Mouse (Mus musculus) Patski (cell line): Measurements from ENCODE around the gene Hat1. TPM values are rescaled to one million over a fixed set of nuclear protein-coding genes. Genes with fewer than 3 reads are reported as not detected.
"Not testable (repeated sequence)": the region's sequence is repeated elsewhere in the genome, so short reads cannot be mapped to it uniquely, and the experiment has no call there.

ENCODE experiments used
- ATAC-seq: fragments of 100-300 bp; one replicate; pipeline ENCODE4 v1.8.0; 2021
- CTCF ChIA-PET: fragments of 350-600 bp; sonication (Branson Sonifier 250); formaldehyde crosslinking; loops from one replicate; lab custom pipeline; 2022; ENCODE audit warnings: inconsistent platforms; lab: Charles Lee
- POLR2A ChIA-PET: fragments of 350-600 bp; sonication (Branson Sonifier 250); formaldehyde crosslinking; loops from one replicate; lab custom pipeline; 2022; ENCODE audit warnings: antibody characterized with exemption, inconsistent platforms; lab: Charles Lee
- DNase-seq: peaks from one replicate; pipeline ENCODE4 v3.0.0-alpha.2; 2011; ENCODE audit warnings: low read depth, low spot score
- H3K27me3 ChIP-seq: fragments of 371-371 bp; one replicate; pipeline ENCODE4 v1.5.1; 2021
- CTCF ChIP-seq: fragments of 100-300 bp; IDR thresholded peaks from one replicate; pipeline ENCODE4 v1.5.1; 2021
- in situ Hi-C: fragments of 300-500 bp; cut with MboI; formaldehyde crosslinking; loops from 3 replicates; pipeline ENCODE4 v1.11.1; 2018; ENCODE audit warnings: low pct_unique_long_range_greater_than_20kb, mixed read lengths
- polyA plus RNA-seq: library from polyadenylated mRNA; unstranded; gene quantifications from one replicate; pipeline ENCODE4 v1.2.3, GENCODE M21; 2021

The Hat1 gene
- polyA plus RNA-seq, 1 experiment from 2014 or later: 66.8 TPM

GRCm38 (mm10) chr2:71353306-71354054 is 35.3 kb upstream of the Hat1 start:
- TF ChIP-seq CTCF: no peak
- ChIA-PET POLR2A (no interaction called here), CTCF (no interaction called here)
- no peaks in the 10 kb centered on the region for H3K27me3 ChIP-seq
- in situ Hi-C loops: no loop called here
- DNase-seq: no peak
- ATAC-seq: no peak

- no peaks in the 10 kb centered on the region for H3K27me3 ChIP-seq
- ChIA-PET POLR2A (interaction anchor here (0.5 kb wide), 1 partner anchor 40 kb away, joined by 11 read pairs; no protein-coding TSS in a partner anchor), CTCF (no interaction called here)
- DNase-seq: no peak
- TF ChIP-seq CTCF: no peak
- in situ Hi-C loops: no loop called here
- no peak for ATAC-seq
Observed at GRCm38 (mm10) chr2:71354055-71354425, 34.7 kb upstream of the Hat1 start.

GRCm38 (mm10) chr2:71358347-71358746 is 30.4 kb upstream of the Hat1 start:
- ChIA-PET POLR2A (no interaction called here), CTCF (interaction anchor here (1.1 kb wide), 1 partner anchor 9 kb away, joined by 3 read pairs; no protein-coding TSS in a partner anchor)
- ATAC-seq (no peak), DNase-seq (no peak)
- no peaks in the 10 kb centered on the region for H3K27me3 ChIP-seq
- in situ Hi-C loops: no loop called here
- no peak for TF ChIP-seq CTCF

GRCm38 (mm10) chr2:71360192-71360591 is 28.6 kb upstream of the Hat1 start:
- no peak for TF ChIP-seq CTCF
- ChIA-PET POLR2A (no interaction called here), CTCF (no interaction called here)
- H3K27me3 ChIP-seq: no peaks in the 10 kb centered on the region
- DNase-seq (no peak), ATAC-seq (no peak)
- in situ Hi-C loops: no loop called here

GRCm38 (mm10) chr2:71366618-71367124 is 22.1 kb upstream of the Hat1 start:
- DNase-seq (no peak), ATAC-seq (no peak)
- in situ Hi-C loops: no loop called here
- no peaks in the 10 kb centered on the region for H3K27me3 ChIP-seq
- no peak for TF ChIP-seq CTCF
- CTCF ChIA-PET: interaction anchor here (1.2 kb wide), 1 partner anchor 10 kb away, joined by 4 read pairs; no protein-coding TSS in a partner anchor
- POLR2A ChIA-PET: interaction anchor here (0.7 kb wide), 1 partner anchor 1489 kb away, joined by 5 read pairs; no protein-coding TSS in a partner anchor

GRCm38 (mm10) chr2:71367125-71367880 is 21.5 kb upstream of the Hat1 start, which contains the start of gene Slc25a12:
TSS of gene Slc25a12 (minus strand) at chr2:71367749.
- DNase-seq: no peak
- CTCF ChIA-PET: interaction anchor here (0.7 to 1.2 kb wide), 2 partner anchors 11 to 23 kb away, joined by 3 to 4 read pairs; no protein-coding TSS in a partner anchor
- no peaks in the 10 kb centered on the region for H3K27me3 ChIP-seq
- POLR2A ChIA-PET: interaction anchor here (0.9 kb wide), 1 partner anchor 67 kb away, joined by 3 read pairs; no protein-coding TSS in a partner anchor
- no peak for TF ChIP-seq CTCF
- peak; percentile 85 for ATAC-seq
- in situ Hi-C loops: no loop called here

GRCm38 (mm10) chr2:71368086-71368485 is 20.7 kb upstream of the Hat1 start:
- no peaks in the 10 kb centered on the region for H3K27me3 ChIP-seq
- CTCF ChIA-PET: no interaction called here
- ATAC-seq: no peak
- POLR2A ChIA-PET: interaction anchor here (0.9 kb wide), 1 partner anchor 67 kb away, joined by 3 read pairs; no protein-coding TSS in a partner anchor
- in situ Hi-C loops: no loop called here
- TF ChIP-seq CTCF: no peak
- DNase-seq: no peak

GRCm38 (mm10) chr2:71371790-71372189 is 17.0 kb upstream of the Hat1 start:
- no peak for DNase-seq
- no peak for ATAC-seq
- H3K27me3 ChIP-seq: no peaks in the 10 kb centered on the region
- in situ Hi-C loops: no loop called here
- ChIA-PET POLR2A (no interaction called here), CTCF (interaction anchor here (0.7 kb wide), 1 partner anchor 123 kb away, joined by 3 read pairs; no protein-coding TSS in a partner anchor)
- TF ChIP-seq CTCF: no peak

- H3K27me3 ChIP-seq, POLR2A ChIA-PET, ATAC-seq, in situ Hi-C loops, CTCF ChIA-PET, DNase-seq: not testable (repeated sequence)
Observed at GRCm38 (mm10) chr2:71372261-71372660, 16.5 kb upstream of the Hat1 start.
